Mouse (Mus musculus): ENCODE data around the gene Ermn.

The Ermn gene

GRCm38 (mm10) chr2:58052821-58053581, at the start of gene Ermn:
Ermn (minus strand) TSS chr2:58052864.
- DNase-seq (ENCODE audit: low spot score): no peak

GRCm38 (mm10) chr2:58094818-58095217, 42.2 kb upstream of the Ermn start:
- DNase-seq (ENCODE audit: low spot score): no peak

- no peak for DNase-seq (ENCODE audit: low spot score)
Observed at GRCm38 (mm10) chr2:58086420-58086819, 33.8 kb upstream of the Ermn start.

- no peak for DNase-seq (ENCODE audit: low spot score)
Observed at GRCm38 (mm10) chr2:58079849-58080248, 27.2 kb upstream of the Ermn start.

GRCm38 (mm10) chr2:58055383-58055782, 2.7 kb upstream of the Ermn start:
- DNase-seq (ENCODE audit: low spot score): peak; percentile 21

GRCm38 (mm10) chr2:58041867-58042266, 10.8 kb downstream of the Ermn start:
- DNase-seq (ENCODE audit: low spot score): no peak

GRCm38 (mm10) chr2:58036926-58037325, 15.7 kb downstream of the Ermn start:
- DNase-seq (ENCODE audit: low spot score): no peak

- DNase-seq (ENCODE audit: low spot score): no peak
Observed at GRCm38 (mm10) chr2:58035635-58036034, 17.0 kb downstream of the Ermn start.

- no peak for DNase-seq (ENCODE audit: low spot score)
Observed at GRCm38 (mm10) chr2:58031431-58031830, 21.2 kb downstream of the Ermn start.

- DNase-seq (ENCODE audit: low spot score): no peak
Observed at GRCm38 (mm10) chr2:58029404-58029803, 23.3 kb downstream of the Ermn start.

- no peak for DNase-seq (ENCODE audit: low spot score)
Observed at GRCm38 (mm10) chr2:58026740-58027139, 25.9 kb downstream of the Ermn start.

GRCm38 (mm10) chr2:58023556-58023955, 29.1 kb downstream of the Ermn start:
- no peak for DNase-seq (ENCODE audit: low spot score)

GRCm38 (mm10) chr2:58007081-58007480, 45.6 kb downstream of the Ermn start:
- DNase-seq (ENCODE audit: low spot score): no peak

- no peak for DNase-seq (ENCODE audit: low spot score)
Observed at GRCm38 (mm10) chr2:58001497-58001896, 51.2 kb downstream of the Ermn start.

GRCm38 (mm10) chr2:57997752-57998430, 54.8 kb downstream of the Ermn start, which contains the start of gene Galnt5:
Galnt5 (plus strand) TSS chr2:57997884.
- no peak for DNase-seq (ENCODE audit: low spot score)

Data from spleen, adult 12 weeks (tissue).